Mouse (Mus musculus) midbrain, postnatal 0 days (tissue): ENCODE measurements at regions not wholly inside any gene's neighbourhood (a gene's known extent, or its start where the extent isn't known, plus 50 kb on each side); places are given as distances from the start of the nearest gene placed in this dataset.

Experiments
- ATAC-seq: fragments of 200-750 bp; cut with Nextera tagmentation; 2 replicates; pipeline ENCODE4 v1.8.0; 2017; ENCODE audit warnings: moderate number of reproducible peaks, mild to moderate bottlenecking, moderate TSS enrichment, moderate library complexity; ENCODE audit not compliant: low FRiP score
- DNase-seq: peaks from one replicate; pipeline ENCODE4 v3.0.0-alpha.2; 2015; ENCODE audit warnings: low spot score
- H3K27ac ChIP-seq: fragments of 300-500 bp; sonication (generic); 2 replicates; pipeline ENCODE4 v1.5.1; 2014; ENCODE audit warnings: low read depth, mild to moderate bottlenecking, low read length, mixed read lengths
- H3K27me3 ChIP-seq: fragments of 300-500 bp; sonication (generic); 2 replicates; pipeline ENCODE4 v1.6.1; 2014; ENCODE audit warnings: low read length, control low read depth, mixed read lengths; ENCODE audit not compliant: insufficient read depth
- H3K36me3 ChIP-seq: fragments of 300-500 bp; sonication (generic); 2 replicates; pipeline ENCODE4 v1.6.1; 2014; ENCODE audit warnings: low read length, control low read depth, mixed read lengths; ENCODE audit not compliant: insufficient read depth
- H3K4me1 ChIP-seq: fragments of 300-500 bp; sonication (generic); 2 replicates; pipeline ENCODE4 v1.6.1; 2014; ENCODE audit warnings: mild to moderate bottlenecking, control low read depth, antibody characterized with exemption, low read length, mixed read lengths; ENCODE audit not compliant: insufficient read depth
- H3K4me2 ChIP-seq: fragments of 300-500 bp; sonication (generic); 2 replicates; pipeline ENCODE4 v1.6.1; 2014; ENCODE audit warnings: low read depth, mild to moderate bottlenecking, low read length, mixed read lengths; ENCODE audit not compliant: poor library complexity, severe bottlenecking
- H3K4me3 ChIP-seq: fragments of 300-500 bp; sonication (generic); 2 replicates; pipeline ENCODE4 v1.5.1; 2014; ENCODE audit warnings: low read depth, mild to moderate bottlenecking, low read length, moderate library complexity
- H3K9ac ChIP-seq: fragments of 300-500 bp; sonication (generic); replicated peaks from 2 replicates; pipeline ENCODE4 v1.6.1; 2014; ENCODE audit warnings: mild to moderate bottlenecking, low read length, moderate library complexity, mixed read lengths; ENCODE audit not compliant: poor library complexity, severe bottlenecking
- H3K9me3 ChIP-seq: fragments of 300-500 bp; sonication (generic); 2 replicates; pipeline ENCODE4 v1.6.1; 2016; ENCODE audit warnings: low read length, control low read depth
- CTCF ChIP-seq: IDR thresholded peaks from 2 replicates; pipeline ENCODE4 v1.5.1; 2016; ENCODE audit warnings: antibody characterized with exemption, mild to moderate bottlenecking
- whole genome bisulfite sequencing: fragments of 180-500 bp; shearing (Covaris S2); extraction: QIAGEN DNeasy Blood & Tissue Kit; methylation state at CpG from one replicate; pipeline ENCODE4 v1.1.7; 2014; 5-methylcytosine and 5-hydroxymethylcytosine counted together

GRCm38 (mm10) chr2:137729871-137730270 is 526.5 kb upstream of the Btbd3 start:
- 54% methylated on average over 6 of the region's 6 CpGs for WGBS
- Histone ChIP-seq H3K9me3 (no peaks in the 10 kb centered on the region), H3K4me2 (no peak overlapping the region), H3K27me3 (no peaks in the 10 kb centered on the region), H3K4me1 (peaks cover 5% of the 10 kb centered on the region; the same call in 1 of the 2 replicates), H3K27ac (no peak overlapping the region), H3K9ac (no peak overlapping the region), H3K4me3 (no peak overlapping the region), H3K36me3 (no peaks in the 10 kb centered on the region)
- ATAC-seq: no peak
- TF ChIP-seq CTCF: no peak
- peak; percentile 42 for DNase-seq

- ATAC-seq (no peak), DNase-seq (no peak)
- Histone ChIP-seq H3K36me3 (no peaks in the 10 kb centered on the region), H3K4me3 (no peak overlapping the region), H3K4me2 (no peak overlapping the region), H3K27ac (no peak overlapping the region), H3K4me1 (peaks cover 5% of the 10 kb centered on the region; the same call in 1 of the 2 replicates), H3K9me3 (no peaks in the 10 kb centered on the region), H3K27me3 (no peaks in the 10 kb centered on the region), H3K9ac (no peak overlapping the region)
- WGBS: 43% methylated on average over 4 of the region's 4 CpGs
- TF ChIP-seq CTCF: peak; percentile 44
These were observed 527.2 kb upstream of the Btbd3 start for GRCm38 (mm10) chr2:137729207-137729606.

- H3K4me2 ChIP-seq: no peak overlapping the region
- 96% methylated on average over 1 of the region's 1 CpGs for WGBS
- no peak for ATAC-seq
- H3K27me3 ChIP-seq: no peaks in the 10 kb centered on the region
- no peaks in the 10 kb centered on the region for H3K4me1 ChIP-seq
- no peaks in the 10 kb centered on the region for H3K9me3 ChIP-seq
- no peaks in the 10 kb centered on the region for H3K36me3 ChIP-seq
- no peak overlapping the region for H3K9ac ChIP-seq
- H3K4me3 ChIP-seq: no peak overlapping the region
- TF ChIP-seq CTCF: no peak
- no peak overlapping the region for H3K27ac ChIP-seq
- DNase-seq: no peak
These were observed 532.7 kb upstream of the Btbd3 start for GRCm38 (mm10) chr2:137723651-137724050.

GRCm38 (mm10) chr2:137721767-137722424 is 534.5 kb upstream of the Btbd3 start:
- H3K4me1 ChIP-seq: no peaks in the 10 kb centered on the region
- no peak for DNase-seq

GRCm38 (mm10) chr2:137715891-137716290 is 540.5 kb upstream of the Btbd3 start:
- H3K4me3 ChIP-seq: no peak overlapping the region
- H3K36me3 ChIP-seq: no peaks in the 10 kb centered on the region
- 94% methylated on average over 2 of the region's 2 CpGs for WGBS
- no peak overlapping the region for H3K27ac ChIP-seq
- H3K4me1 ChIP-seq: no peaks in the 10 kb centered on the region
- no peak for DNase-seq
- no peak for ATAC-seq
- H3K9me3 ChIP-seq: no peaks in the 10 kb centered on the region
- no peaks in the 10 kb centered on the region for H3K27me3 ChIP-seq
- H3K4me2 ChIP-seq: no peak overlapping the region
- H3K9ac ChIP-seq: no peak overlapping the region
- TF ChIP-seq CTCF: no peak

More at GRCm38 (mm10) chr2:137721767-137722424, 534.5 kb upstream of the Btbd3 start:
- H3K27ac ChIP-seq: no peak overlapping the region
- no peaks in the 10 kb centered on the region for H3K9me3 ChIP-seq
- no peak overlapping the region for H3K9ac ChIP-seq
- no peak for TF ChIP-seq CTCF
- no peak overlapping the region for H3K4me2 ChIP-seq
- no peak overlapping the region for H3K4me3 ChIP-seq
- WGBS: 72% methylated on average over 7 of the region's 7 CpGs
- H3K27me3 ChIP-seq: no peaks in the 10 kb centered on the region
- H3K36me3 ChIP-seq: no peaks in the 10 kb centered on the region
- ATAC-seq: no peak

GRCm38 (mm10) chr2:137706528-137706988 is 549.8 kb upstream of the Btbd3 start:
- Histone ChIP-seq H3K27me3 (no peaks in the 10 kb centered on the region), H3K9ac (no peak overlapping the region), H3K27ac (no peak overlapping the region), H3K4me1 (no peaks in the 10 kb centered on the region), H3K4me3 (no peak overlapping the region; the same call in 1 of the 2 replicates), H3K4me2 (peak overlapping the region; percentile 21), H3K36me3 (no peaks in the 10 kb centered on the region), H3K9me3 (no peaks in the 10 kb centered on the region)
- WGBS: 3% methylated on average over 4 of the region's 4 CpGs
- TF ChIP-seq CTCF: no peak
- peak; percentile 41; the same call in 1 of the 2 replicates for ATAC-seq
- peak; percentile 39 for DNase-seq
